Mouse (Mus musculus): ENCODE results near the gene Pfdn2.

The Pfdn2 gene

GRCm38 (mm10) chr1:171402991-171403390, 57.5 kb downstream of the Pfdn2 start:
- in situ Hi-C loops (cut with MboI, MseI) = loop anchor here (10.0 kb wide), 1 partner anchor 508 kb away; no protein-coding TSS in a partner anchor

DNA sequence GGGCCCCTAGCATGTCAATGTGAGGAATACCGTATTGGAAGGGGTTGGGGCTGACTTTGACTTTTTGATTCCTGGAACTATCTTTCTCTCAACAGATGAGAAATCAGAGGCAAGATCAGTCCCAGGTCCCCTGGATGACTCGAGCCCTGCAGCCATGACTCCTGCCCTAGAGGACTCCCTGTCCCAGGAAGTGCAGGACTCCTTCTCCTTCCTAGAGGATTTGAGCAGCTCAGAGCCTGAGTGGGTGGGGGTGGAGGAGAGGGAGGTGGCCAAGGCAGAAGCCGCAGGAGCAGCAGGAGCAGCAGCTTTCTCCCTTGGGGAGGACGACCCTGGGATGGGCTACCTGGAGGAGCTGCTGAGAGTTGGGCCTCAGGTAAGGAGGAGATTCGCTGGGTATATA, 61.8 kb downstream of the Pfdn2 start:
- in situ Hi-C loops (cut with MboI, MseI) = loop anchor here (10.0 kb wide), 1 partner anchor 512 kb away; no protein-coding TSS in a partner anchor

All from regulatory T cell (primary cell).